Mouse (Mus musculus) left cerebral cortex, adult 8-10 months (tissue): ENCODE data around the gene 4833439L19Rik. TPM values are rescaled to one million over a fixed set of nuclear protein-coding genes. Genes with fewer than 3 reads are reported as not detected.

ENCODE experiments used
- DNase-seq, 2 experiments: peaks; one replicate each; pipeline ENCODE4 v3.0.0; 2022; ENCODE audit warnings: low spot score in 2 of 2
- microRNA-seq, 2 experiments: library from miRNA; unstranded; fragments of <30 nt; microRNA quantifications; one replicate each; pipeline ENCODE4 v1.2.0; 2022
- total RNA-seq, 4 experiments: library from RNA; stranded (reverse); gene quantifications; 2 replicates each; pipeline ENCODE4 v1.2.4; 2022

The 4833439L19Rik gene
- total RNA-seq, 4 experiments from 2014 or later: 122 to 141 (median 126) TPM

DNA sequence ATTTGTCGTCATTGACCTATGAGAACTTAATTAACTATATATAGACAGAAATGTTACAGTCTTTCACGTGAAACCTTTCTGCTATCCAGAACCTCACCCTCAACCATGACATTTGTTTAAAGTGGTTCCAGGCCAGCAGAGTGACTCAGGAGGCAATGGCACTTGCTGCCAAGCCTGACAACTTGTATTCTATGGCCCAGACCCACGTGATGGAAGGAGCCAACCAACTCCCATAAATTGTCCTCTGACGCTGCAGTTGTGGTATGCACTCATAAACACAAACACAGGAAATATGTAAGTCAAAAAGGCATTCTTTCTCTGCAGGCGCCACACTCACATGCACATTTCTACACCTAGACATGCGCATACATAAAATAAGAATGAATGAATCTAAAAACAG is 38.1 kb downstream of the 4833439L19Rik start:
- no peak for DNase-seq

DNA sequence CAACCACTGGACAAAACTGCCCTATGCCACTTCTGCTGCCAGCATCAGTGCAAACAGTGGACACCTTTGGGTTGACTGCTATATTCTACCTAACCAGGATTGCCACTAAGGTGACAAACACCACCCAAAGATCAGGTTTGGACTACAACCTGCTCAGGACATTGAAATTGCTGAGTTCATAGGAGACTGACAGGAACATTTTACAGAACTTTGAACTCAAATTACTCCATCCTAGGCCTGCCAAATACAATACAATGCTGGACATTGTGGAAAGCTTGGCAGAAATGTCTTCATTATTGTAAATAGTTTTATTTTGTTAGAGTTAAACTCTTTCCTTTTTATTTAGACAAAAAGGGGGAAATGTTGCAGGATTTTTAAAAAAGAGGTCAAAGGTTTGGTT is 44.1 kb downstream of the 4833439L19Rik start:
- DNase-seq: no peak

DNA sequence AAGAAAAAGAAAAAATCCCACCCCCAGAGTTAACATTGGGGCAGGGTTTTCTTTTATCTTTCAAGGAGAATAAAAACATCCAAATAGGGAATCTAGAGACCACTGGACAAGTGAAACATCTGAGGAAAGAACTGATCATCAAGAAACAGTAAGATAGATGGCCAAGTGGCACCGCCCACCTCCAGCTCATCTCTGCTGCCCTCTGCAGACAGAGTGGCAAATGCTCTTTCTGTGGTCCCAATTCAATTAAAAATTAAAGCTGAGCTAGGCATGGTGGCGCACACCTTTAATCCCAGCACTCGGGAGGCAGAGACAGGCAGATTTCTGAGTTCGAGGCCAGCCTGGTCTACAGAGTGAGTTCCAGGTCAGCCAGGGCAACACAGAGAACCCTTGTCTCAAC is 45.0 kb downstream of the 4833439L19Rik start:
- DNase-seq: no peak

DNA sequence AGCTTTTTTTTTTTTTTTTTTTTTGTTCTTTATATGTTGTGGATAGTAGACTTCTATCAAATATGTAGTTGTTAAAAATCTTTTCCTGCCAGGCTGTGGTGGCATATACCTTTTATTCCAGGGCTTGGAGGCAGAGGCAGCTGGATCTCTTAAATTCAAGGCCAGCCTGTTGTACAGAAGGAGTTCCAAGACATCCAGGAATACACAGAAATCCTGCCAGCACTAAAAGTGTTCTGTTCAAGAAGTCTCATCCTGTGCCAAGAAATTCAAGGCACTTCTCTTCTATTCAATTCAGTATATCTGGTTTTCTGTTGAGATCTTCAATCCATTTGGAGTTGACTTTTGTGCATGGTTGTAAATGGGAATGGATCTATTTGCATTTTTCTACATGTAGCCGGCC is 59.3 kb downstream of the 4833439L19Rik start:
- DNase-seq: no peak

DNA sequence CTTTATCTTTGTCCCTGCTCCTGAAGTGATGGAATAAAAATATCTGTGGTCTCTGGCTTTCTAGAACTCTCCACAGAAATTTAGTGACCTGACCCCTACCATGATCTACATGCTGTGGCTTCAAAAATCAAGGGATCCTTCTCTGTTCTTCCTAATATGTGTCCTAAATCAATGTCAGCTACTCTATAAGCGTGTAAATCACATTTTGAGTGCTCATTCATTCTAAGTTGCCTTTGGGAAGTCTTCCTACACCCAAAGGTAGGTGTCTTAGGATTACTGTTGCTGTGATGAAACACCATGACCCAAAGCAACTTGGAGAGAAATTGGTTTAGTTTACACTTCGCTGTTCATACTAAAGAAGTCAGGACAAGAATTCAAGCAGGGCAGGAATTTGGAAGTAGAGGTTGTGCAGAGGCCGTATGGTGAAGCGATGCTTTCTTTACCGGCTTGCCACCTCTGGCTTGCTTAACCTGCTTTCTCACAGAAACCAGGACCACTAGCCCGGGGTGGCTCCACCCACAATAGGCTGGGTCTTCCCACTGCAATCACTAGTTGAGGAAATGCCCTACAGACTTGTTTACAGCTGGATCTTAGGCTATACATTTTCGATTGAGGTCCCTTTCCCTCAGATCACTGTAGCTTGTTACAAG is 60.5 kb downstream of the 4833439L19Rik start:
- DNase-seq: no peak

DNA sequence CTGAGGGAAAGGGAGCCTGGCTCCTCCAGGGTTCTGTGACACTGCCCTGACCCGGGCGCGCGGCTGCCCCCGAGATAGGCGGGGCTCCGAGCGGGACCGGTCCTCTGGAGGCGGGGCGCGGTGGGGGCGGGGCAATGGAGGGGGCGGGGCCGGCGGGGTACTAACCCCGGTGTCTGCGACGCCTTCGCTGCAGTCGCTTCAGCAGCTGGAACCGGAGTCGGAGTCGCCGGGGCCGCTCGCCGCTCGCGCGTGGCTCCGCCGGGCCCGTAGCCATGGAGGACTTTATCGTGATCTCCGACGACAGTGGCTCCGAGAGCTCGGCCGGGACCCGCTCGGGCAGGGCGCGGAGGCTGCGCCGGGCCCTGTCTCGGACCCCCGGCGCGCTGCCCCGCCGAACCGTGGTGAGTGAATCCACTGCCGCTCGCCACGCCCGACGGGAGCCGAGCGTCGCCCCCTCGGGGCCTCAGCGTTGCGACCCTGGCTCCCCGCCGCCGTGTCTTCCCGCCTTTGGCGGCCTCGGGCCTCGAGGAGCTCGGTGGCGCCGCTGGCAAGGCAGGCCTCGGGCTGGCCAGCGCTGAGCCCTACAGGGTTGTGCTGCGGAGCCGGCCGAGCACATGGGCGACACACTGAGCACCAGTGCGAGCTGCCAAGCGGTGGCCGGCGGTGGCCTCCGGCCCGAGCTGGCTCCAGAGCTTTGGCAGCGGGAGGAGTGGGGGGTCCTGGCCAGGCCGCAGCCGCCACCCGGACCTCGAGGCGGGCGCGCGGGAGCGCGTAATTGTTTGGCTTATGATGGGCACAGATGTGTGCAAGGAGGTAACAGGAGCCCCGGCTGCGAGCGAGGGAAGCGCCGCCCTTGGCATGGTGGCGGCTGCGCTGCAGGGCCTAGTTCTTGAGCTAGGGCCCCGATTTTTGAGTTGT is 61.4 kb downstream of the 4833439L19Rik start, which contains the start of gene Simc1:
TSS of gene Simc1 (plus strand) at position 176 of the 918 bp plus-strand sequence.
- peak; percentile 30 to 45 for DNase-seq

DNA sequence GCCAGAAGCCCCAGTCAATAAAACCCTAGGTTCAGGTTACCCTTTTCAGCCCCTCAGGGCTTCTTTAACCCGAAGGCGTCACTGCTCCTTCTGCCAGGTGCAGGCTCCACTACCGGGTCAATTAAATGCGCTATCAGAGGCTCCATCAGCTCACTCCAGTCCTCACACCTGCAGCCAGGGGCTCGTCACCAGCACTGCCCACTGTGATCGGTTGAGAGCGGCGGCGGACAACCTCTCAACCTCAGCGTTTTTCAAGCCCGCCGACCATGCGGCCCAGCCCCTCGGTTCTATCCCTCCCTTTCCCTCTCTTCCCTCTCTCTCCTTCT is 62.0 kb downstream of the 4833439L19Rik start:
- no peak for DNase-seq

DNA sequence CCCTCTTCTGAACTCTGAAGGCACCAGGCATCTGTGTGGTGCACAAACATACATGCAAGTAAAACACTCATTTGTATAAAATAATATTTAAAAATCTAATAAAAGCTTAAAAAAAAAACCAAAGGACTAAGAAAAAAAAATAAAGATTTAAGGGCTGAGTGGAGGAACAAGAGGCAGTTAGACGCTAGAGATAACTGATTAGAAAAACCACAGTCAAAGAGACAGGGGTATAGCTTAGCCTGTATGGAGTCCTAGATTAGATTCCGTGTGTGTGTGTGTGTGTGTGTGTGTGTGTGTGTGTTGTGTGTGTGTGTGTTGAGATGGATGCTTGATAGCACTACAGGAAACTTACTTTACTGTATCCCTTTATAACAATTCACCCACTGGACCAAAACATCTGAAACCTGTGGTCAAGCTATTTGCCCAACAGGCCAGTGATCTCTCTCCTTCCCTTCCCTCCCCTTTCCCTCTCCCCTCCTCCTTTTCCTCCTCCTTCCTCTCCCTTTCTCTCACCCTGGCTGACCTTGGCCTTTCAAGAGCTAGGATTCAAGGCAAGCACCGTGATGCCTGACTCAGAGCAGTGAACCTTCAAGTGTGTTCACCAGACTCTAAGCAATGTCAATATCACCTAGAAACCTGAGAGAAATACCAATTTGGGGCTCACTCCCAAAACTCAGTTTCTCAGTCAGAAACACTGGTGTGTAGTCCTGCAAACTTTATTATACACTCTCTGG is 63.1 kb downstream of the 4833439L19Rik start:
- DNase-seq: no peak

DNA sequence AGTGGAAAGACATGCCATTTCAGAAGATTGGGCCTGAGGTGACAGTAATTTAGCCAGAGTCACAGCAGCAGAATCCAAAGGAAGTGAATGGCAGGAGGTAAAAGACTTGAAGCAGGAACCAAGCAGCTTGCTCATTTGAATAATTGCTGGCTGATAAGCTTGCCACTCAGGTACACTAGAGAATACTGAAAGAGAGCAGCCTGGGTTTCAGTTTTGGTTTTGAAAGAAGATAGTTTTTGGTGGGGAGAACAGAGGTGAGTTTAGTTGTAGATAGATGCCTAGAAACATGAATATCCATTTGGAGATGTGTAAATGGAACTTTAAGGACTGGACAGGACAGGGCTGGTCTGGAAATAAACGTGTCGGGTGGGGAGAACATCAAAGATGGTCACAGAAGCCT is 63.9 kb downstream of the 4833439L19Rik start:
- no peak for DNase-seq

Small RNA genes lying within 50 kb of the gene (microRNA-seq; reads per million reads assigned to microRNA genes)
- 0 reads per million in 2 experiments for gene Gm24195

Other genes with a start within 250 kb of the 4833439L19Rik start
- 100 to 1,000 TPM; 781 to 858 (median 827) TPM for gene Cplx2, start 194.1 kb downstream of the 4833439L19Rik start, total RNA-seq
- gene Thoc3, start 96.6 kb downstream of the 4833439L19Rik start, total RNA-seq: 10 to 100 TPM; 31.2 to 37.2 (median 35.5) TPM
- 10 to 100 TPM; 15.2 to 17.8 (median 17.1) TPM for gene Simc1, start 61.7 kb downstream of the 4833439L19Rik start, total RNA-seq
- 10 to 100 TPM; 21.7 to 37.2 (median 27.8) TPM for gene Arl10, start 9.6 kb upstream of the 4833439L19Rik start, total RNA-seq
- 10 to 100 TPM; 17.2 to 23.0 (median 20.3) TPM for gene Nop16, start 24.7 kb upstream of the 4833439L19Rik start, total RNA-seq
- 100 to 1,000 TPM; 134 to 142 (median 140) TPM for gene Higd2a, start 24.8 kb upstream of the 4833439L19Rik start, total RNA-seq
- gene Cltb, start 45.9 kb upstream of the 4833439L19Rik start, total RNA-seq: 100 to 1,000 TPM; 271 to 315 (median 292) TPM
- 10 to 100 TPM; 47.2 to 60.3 (median 55.7) TPM for gene Faf2, start 56.3 kb upstream of the 4833439L19Rik start, total RNA-seq
- 100 to 1,000 TPM; 141 to 159 (median 144) TPM for gene Rnf44, start 128.5 kb upstream of the 4833439L19Rik start, total RNA-seq
- under 1 TPM; 0.13 to 0.35 (median 0.25) TPM for gene Cdhr2, start 136.0 kb upstream of the 4833439L19Rik start, total RNA-seq
- 100 to 1,000 TPM in 3 of 4 experiments, 10 to 100 TPM in 1; 99.2 to 121 (median 105) TPM for gene Gprin1, start 184.4 kb upstream of the 4833439L19Rik start, total RNA-seq
- 100 to 1,000 TPM; 780 to 919 (median 785) TPM for gene Sncb, start 201.2 kb upstream of the 4833439L19Rik start, total RNA-seq
- gene Eif4e1b, start 218.6 kb upstream of the 4833439L19Rik start, total RNA-seq: not detected
- gene Tspan17, start 223.9 kb upstream of the 4833439L19Rik start, total RNA-seq: 10 to 100 TPM; 74.5 to 85.8 (median 79.0) TPM